Mouse (Mus musculus): ENCODE results near the gene Slamf1. TPM values are rescaled to one million over a fixed set of nuclear protein-coding genes. Genes with fewer than 3 reads are reported as not detected.

The Slamf1 gene
- total RNA-seq (2014; rRNA removed) (0.09 and 0.13 TPM in 2 replicates), polyA plus RNA-seq (2012; rRNA removed) (not detected in 2 replicates)

GRCm38 (mm10) chr1:171766898-171767297 is at the start of gene Slamf1:
Gene Slamf1, plus strand, starts transcription at chr1:171767127.
- WGBS = 32% methylated on average over 6 of the region's 6 CpGs
- TF ChIP-seq CTCF (IDR thresholded peaks at IDR 0.05; ENCODE audit: low read depth, low read length) (no peak), POLR2A (IDR thresholded peaks at IDR 0.05; ENCODE audit: extremely low read depth, insufficient read depth, low read length) (no peak)
- no peak for DNase-seq (ENCODE audit: extremely low read depth, low read depth, low spot score)
- Histone ChIP-seq H3K9ac (ENCODE audit: low read depth, low read length) (no peak within 1 kb of the TSS), H3K27ac (replicated peaks; ENCODE audit: insufficient read depth, low read depth, low read length) (no peak within 1 kb of the TSS), H3K36me3 (ENCODE audit: control insufficient read depth, insufficient read depth, low read length) (no peaks in the 10 kb centered on the region), H3K4me3 (ENCODE audit: insufficient read depth, low read depth, low read length) (no peak within 1 kb of the TSS), H3K27me3 (ENCODE audit: control insufficient read depth, insufficient read depth, low read length) (no peaks in the 10 kb centered on the region), H3K79me2 (ENCODE audit: control insufficient read depth, insufficient read depth, low read length) (no peaks in the 10 kb centered on the region), H3K4me1 (ENCODE audit: control insufficient read depth, insufficient read depth, low read length) (no peaks in the 10 kb centered on the region)

DNA sequence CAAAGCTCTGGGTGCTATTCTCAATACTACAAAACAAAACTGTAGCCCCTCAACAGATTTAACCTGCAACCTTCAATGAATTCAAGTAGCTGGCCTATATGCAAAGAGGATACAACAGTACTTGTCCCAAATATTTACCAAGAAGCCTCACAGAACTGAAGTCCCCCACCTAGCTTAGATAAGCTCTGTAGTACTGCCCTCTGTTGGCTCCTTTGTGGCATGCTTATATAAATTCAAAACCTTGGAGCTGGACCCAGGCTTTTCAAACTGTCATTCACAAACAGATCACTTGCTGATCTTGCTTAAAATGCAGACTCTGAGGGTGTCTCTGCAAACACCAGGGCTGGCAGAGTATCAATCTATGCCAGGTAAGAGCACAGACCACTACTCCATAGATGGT is 35.7 kb upstream of the Slamf1 start:
- Histone ChIP-seq H3K27me3 (ENCODE audit: control insufficient read depth, insufficient read depth, low read length) (no peaks in the 10 kb centered on the region), H3K36me3 (ENCODE audit: control insufficient read depth, insufficient read depth, low read length) (no peaks in the 10 kb centered on the region), H3K4me1 (ENCODE audit: control insufficient read depth, insufficient read depth, low read length) (no peaks in the 10 kb centered on the region), H3K9ac (ENCODE audit: low read depth, low read length) (no peak overlapping the region), H3K4me3 (ENCODE audit: insufficient read depth, low read depth, low read length) (no peak overlapping the region), H3K79me2 (ENCODE audit: control insufficient read depth, insufficient read depth, low read length) (no peaks in the 10 kb centered on the region), H3K27ac (replicated peaks; ENCODE audit: insufficient read depth, low read depth, low read length) (no peak overlapping the region)
- no peak for TF ChIP-seq CTCF (IDR thresholded peaks at IDR 0.05; ENCODE audit: low read depth, low read length)
- no peak for TF ChIP-seq POLR2A (IDR thresholded peaks at IDR 0.05; ENCODE audit: extremely low read depth, insufficient read depth, low read length)
- no peak for DNase-seq (ENCODE audit: extremely low read depth, low read depth, low spot score)

GRCm38 (mm10) chr1:171734898-171735297 is 32.0 kb upstream of the Slamf1 start:
- no peak for DNase-seq (ENCODE audit: extremely low read depth, low read depth, low spot score)
- Histone ChIP-seq H3K4me1 (ENCODE audit: control insufficient read depth, insufficient read depth, low read length) (no peaks in the 10 kb centered on the region), H3K79me2 (ENCODE audit: control insufficient read depth, insufficient read depth, low read length) (no peaks in the 10 kb centered on the region), H3K9ac (ENCODE audit: low read depth, low read length) (no peak overlapping the region), H3K36me3 (ENCODE audit: control insufficient read depth, insufficient read depth, low read length) (no peaks in the 10 kb centered on the region), H3K27me3 (ENCODE audit: control insufficient read depth, insufficient read depth, low read length) (no peaks in the 10 kb centered on the region), H3K4me3 (ENCODE audit: insufficient read depth, low read depth, low read length) (no peak overlapping the region), H3K27ac (replicated peaks; ENCODE audit: insufficient read depth, low read depth, low read length) (no peak overlapping the region)
- TF ChIP-seq POLR2A (IDR thresholded peaks at IDR 0.05; ENCODE audit: extremely low read depth, insufficient read depth, low read length) (no peak), CTCF (IDR thresholded peaks at IDR 0.05; ENCODE audit: low read depth, low read length) (no peak)
- 83% methylated on average over 6 of the region's 6 CpGs for WGBS

- no peak overlapping the region for H3K4me3 ChIP-seq (ENCODE audit: insufficient read depth, low read depth, low read length)
- H3K4me1 ChIP-seq (ENCODE audit: control insufficient read depth, insufficient read depth, low read length) = no peaks in the 10 kb centered on the region
- H3K36me3 ChIP-seq (ENCODE audit: control insufficient read depth, insufficient read depth, low read length) = no peaks in the 10 kb centered on the region
- no peak overlapping the region for H3K9ac ChIP-seq (ENCODE audit: low read depth, low read length)
- no peaks in the 10 kb centered on the region for H3K79me2 ChIP-seq (ENCODE audit: control insufficient read depth, insufficient read depth, low read length)
- WGBS = 81% methylated on average over 3 of the region's 3 CpGs
- no peaks in the 10 kb centered on the region for H3K27me3 ChIP-seq (ENCODE audit: control insufficient read depth, insufficient read depth, low read length)
- no peak for TF ChIP-seq POLR2A (IDR thresholded peaks at IDR 0.05; ENCODE audit: extremely low read depth, insufficient read depth, low read length)
- no peak for TF ChIP-seq CTCF (IDR thresholded peaks at IDR 0.05; ENCODE audit: low read depth, low read length)
- no peak overlapping the region for H3K27ac ChIP-seq (replicated peaks; ENCODE audit: insufficient read depth, low read depth, low read length)
- no peak for DNase-seq (ENCODE audit: extremely low read depth, low read depth, low spot score)
These were observed 18.6 kb upstream of the Slamf1 start for GRCm38 (mm10) chr1:171748127-171748969.

DNA sequence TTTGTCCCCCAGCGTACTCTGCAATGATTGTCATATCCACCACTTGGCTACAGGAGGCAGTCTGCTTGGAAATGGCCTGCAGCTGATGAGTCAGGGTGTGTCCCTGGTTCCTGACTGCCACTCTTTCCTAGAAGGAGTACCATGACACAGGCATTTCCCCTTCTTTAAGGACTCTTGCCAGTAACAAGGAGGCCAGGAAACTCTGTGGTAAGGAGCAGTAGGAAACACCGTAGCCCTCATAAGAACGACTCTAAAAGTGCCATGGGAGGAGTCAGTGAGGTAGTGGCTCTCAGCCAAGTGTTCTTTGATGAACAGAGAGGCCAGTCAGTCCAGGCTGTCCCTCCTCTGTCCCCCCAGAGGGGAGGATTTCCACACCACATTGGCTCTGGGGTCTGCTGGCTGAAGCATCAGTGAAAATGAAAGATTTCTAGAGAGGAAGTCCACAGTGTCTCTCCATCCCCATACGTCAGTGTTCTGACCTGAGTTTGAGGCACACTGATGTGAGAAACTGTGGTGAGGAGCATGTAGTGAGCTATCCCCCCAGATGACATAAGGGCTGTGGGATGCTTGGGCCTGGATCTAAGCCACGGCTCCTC is 5.0 kb upstream of the Slamf1 start:
- no peak for TF ChIP-seq CTCF (IDR thresholded peaks at IDR 0.05; ENCODE audit: low read depth, low read length)
- no peak for TF ChIP-seq POLR2A (IDR thresholded peaks at IDR 0.05; ENCODE audit: extremely low read depth, insufficient read depth, low read length)
- WGBS = 69% methylated on average over 5 of the region's 5 CpGs
- Histone ChIP-seq H3K9ac (ENCODE audit: low read depth, low read length) (no peak overlapping the region), H3K4me1 (ENCODE audit: control insufficient read depth, insufficient read depth, low read length) (no peaks in the 10 kb centered on the region), H3K4me3 (ENCODE audit: insufficient read depth, low read depth, low read length) (no peak overlapping the region), H3K79me2 (ENCODE audit: control insufficient read depth, insufficient read depth, low read length) (no peaks in the 10 kb centered on the region), H3K27ac (replicated peaks; ENCODE audit: insufficient read depth, low read depth, low read length) (no peak overlapping the region), H3K36me3 (ENCODE audit: control insufficient read depth, insufficient read depth, low read length) (no peaks in the 10 kb centered on the region), H3K27me3 (ENCODE audit: control insufficient read depth, insufficient read depth, low read length) (no peaks in the 10 kb centered on the region)
- DNase-seq (ENCODE audit: extremely low read depth, low read depth, low spot score) = no peak

GRCm38 (mm10) chr1:171770996-171771395 is 4.1 kb downstream of the Slamf1 start:
- no peak for DNase-seq (ENCODE audit: extremely low read depth, low read depth, low spot score)
- 72% methylated on average over 6 of the region's 6 CpGs for whole genome bisulfite sequencing
- Histone ChIP-seq H3K36me3 (ENCODE audit: control insufficient read depth, insufficient read depth, low read length) (no peaks in the 10 kb centered on the region), H3K4me3 (ENCODE audit: insufficient read depth, low read depth, low read length) (no peak overlapping the region), H3K27ac (replicated peaks; ENCODE audit: insufficient read depth, low read depth, low read length) (no peak overlapping the region), H3K79me2 (ENCODE audit: control insufficient read depth, insufficient read depth, low read length) (no peaks in the 10 kb centered on the region), H3K9ac (ENCODE audit: low read depth, low read length) (no peak overlapping the region), H3K4me1 (ENCODE audit: control insufficient read depth, insufficient read depth, low read length) (no peaks in the 10 kb centered on the region), H3K27me3 (ENCODE audit: control insufficient read depth, insufficient read depth, low read length) (no peaks in the 10 kb centered on the region)
- TF ChIP-seq POLR2A (IDR thresholded peaks at IDR 0.05; ENCODE audit: extremely low read depth, insufficient read depth, low read length) = no peak
- TF ChIP-seq CTCF (IDR thresholded peaks at IDR 0.05; ENCODE audit: low read depth, low read length) = no peak
